Mouse (Mus musculus) heart, embryonic 15.5 days (tissue): ENCODE results near the gene Slc38a8. TPM values are rescaled to one million over a fixed set of nuclear protein-coding genes. Genes with fewer than 3 reads are reported as not detected.

Experiments
- ATAC-seq: fragments of 200-750 bp; cut with Nextera tagmentation; replicated peaks from 2 replicates; pipeline ENCODE4 v1.8.0; 2017; ENCODE audit warnings: low read depth, moderate TSS enrichment; ENCODE audit not compliant: insufficient number of reproducible peaks, insufficient read depth, low FRiP score
- H3K27ac ChIP-seq: fragments of 300-500 bp; sonication (generic); 2 replicates; pipeline ENCODE4 v1.5.1; 2015; ENCODE audit warnings: mild to moderate bottlenecking, inconsistent platforms
- H3K27me3 ChIP-seq: fragments of 300-500 bp; sonication (generic); 2 replicates; pipeline ENCODE4 v1.6.1; 2015; ENCODE audit warnings: inconsistent platforms
- H3K36me3 ChIP-seq: fragments of 300-500 bp; sonication (generic); 2 replicates; pipeline ENCODE4 v1.6.1; 2015; ENCODE audit warnings: mild to moderate bottlenecking, inconsistent platforms
- H3K4me1 ChIP-seq: fragments of 300-500 bp; sonication (generic); replicated peaks from 2 replicates; pipeline ENCODE4 v1.6.1; 2015; ENCODE audit warnings: inconsistent platforms
- H3K4me2 ChIP-seq: fragments of 300-500 bp; sonication (generic); 2 replicates; pipeline ENCODE4 v1.6.1; 2015; ENCODE audit warnings: inconsistent platforms, mild to moderate bottlenecking, moderate library complexity
- H3K4me3 ChIP-seq: fragments of 300-500 bp; sonication (generic); 2 replicates; pipeline ENCODE4 v1.5.1; 2015; ENCODE audit warnings: mild to moderate bottlenecking, inconsistent platforms
- H3K9ac ChIP-seq: fragments of 300-500 bp; sonication (generic); 2 replicates; pipeline ENCODE4 v1.6.1; 2015; ENCODE audit warnings: mild to moderate bottlenecking, inconsistent platforms
- H3K9me3 ChIP-seq: fragments of 300-500 bp; sonication (generic); replicated peaks from 2 replicates; pipeline ENCODE4 v1.6.1; 2016; ENCODE audit warnings: inconsistent platforms
- WGBS: fragments of 180-500 bp; shearing (Covaris S2); methylation state at CpG from one replicate; pipeline ENCODE4 v1.1.7; 2015; ENCODE audit warnings: mixed read lengths; 5-methylcytosine and 5-hydroxymethylcytosine counted together
- polyA plus RNA-seq: library from polyadenylated mRNA; unstranded; fragments of >200 nt; fragmentation: Nextera tagmentation; extraction: Ambion mirVana; gene quantifications from 2 replicates; pipeline ENCODE4 v1.2.1, GENCODE M21; 2015

Gene Slc38a8
- polyA plus RNA-seq, 1 experiment from 2014 or later = not detected

DNA sequence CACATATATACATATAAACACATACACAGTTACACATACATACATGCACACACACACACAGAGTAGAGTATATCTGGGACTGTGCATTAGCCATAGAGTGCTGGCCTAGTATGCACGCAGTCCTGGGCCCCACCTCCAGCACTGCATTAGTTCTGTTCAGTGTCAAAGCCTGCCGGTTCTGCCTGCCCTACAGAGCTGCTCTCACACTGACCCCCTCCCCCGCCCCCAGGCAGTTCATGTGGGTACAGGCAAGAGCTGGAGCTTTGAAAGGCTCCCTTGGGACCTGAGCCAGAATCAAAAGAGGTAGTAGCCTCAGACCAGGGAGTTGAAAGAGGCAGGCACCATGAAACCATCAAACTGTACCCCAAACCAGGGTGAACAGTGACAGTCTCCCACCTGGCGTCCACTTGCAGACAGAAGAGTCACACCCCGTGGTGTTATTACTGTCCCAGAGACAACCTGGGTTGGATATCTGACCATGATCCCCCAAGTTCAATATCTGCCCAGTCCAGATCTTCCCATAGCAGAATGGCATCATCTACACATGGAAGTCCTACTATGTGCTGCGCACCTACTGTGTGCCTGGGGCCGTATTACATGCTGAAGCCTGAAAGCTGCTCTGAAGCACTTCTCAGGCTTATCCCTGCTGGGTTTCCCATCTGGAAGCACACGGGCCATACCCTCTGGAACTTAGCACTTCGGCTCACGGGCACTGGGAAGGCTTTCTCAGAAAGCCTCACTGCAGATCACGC lies 17.2 kb downstream of the Slc38a8 start:
- Histone ChIP-seq H3K4me2 (no peak overlapping the region), H3K27ac (no peak overlapping the region), H3K27me3 (peaks cover 7% of the 10 kb centered on the region; the same call in 1 of the 2 replicates), H3K36me3 (no peaks in the 10 kb centered on the region), H3K4me3 (no peak overlapping the region), H3K9ac (no peak overlapping the region), H3K4me1 (no peaks in the 10 kb centered on the region), H3K9me3 (no peaks in the 10 kb centered on the region)
- WGBS = 79% methylated on average over 11 of the region's 11 CpGs
- ATAC-seq = no peak

DNA sequence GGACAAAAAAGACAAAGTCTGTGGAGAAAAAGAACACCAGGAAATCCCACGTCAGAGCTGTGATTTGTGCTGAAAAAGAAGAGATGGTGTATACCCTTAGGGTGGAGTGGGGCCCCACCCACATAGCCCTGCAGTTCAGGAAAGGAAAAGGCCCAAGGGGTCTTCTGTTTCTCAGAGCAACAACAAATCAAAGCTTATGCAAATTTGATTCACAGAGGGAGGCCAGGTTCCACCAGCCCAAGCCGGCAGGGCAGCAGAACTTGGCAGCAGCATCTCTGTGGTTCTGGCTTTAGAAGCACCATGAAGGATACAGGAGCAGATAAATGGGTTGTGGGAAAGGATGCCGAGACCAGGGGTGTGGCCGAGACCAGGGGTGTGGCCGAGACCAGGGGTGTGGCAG lies 22.8 kb downstream of the Slc38a8 start:
- H3K9ac ChIP-seq = no peak overlapping the region
- peaks cover 4% of the 10 kb centered on the region; the same call in 1 of the 2 replicates for H3K27me3 ChIP-seq
- H3K9me3 ChIP-seq = no peaks in the 10 kb centered on the region
- no peak for ATAC-seq
- H3K4me1 ChIP-seq = no peaks in the 10 kb centered on the region
- H3K27ac ChIP-seq = no peak overlapping the region
- no peak overlapping the region for H3K4me2 ChIP-seq
- no peak overlapping the region for H3K4me3 ChIP-seq
- no peaks in the 10 kb centered on the region for H3K36me3 ChIP-seq
- WGBS = 28% methylated on average over 5 of the region's 5 CpGs

DNA sequence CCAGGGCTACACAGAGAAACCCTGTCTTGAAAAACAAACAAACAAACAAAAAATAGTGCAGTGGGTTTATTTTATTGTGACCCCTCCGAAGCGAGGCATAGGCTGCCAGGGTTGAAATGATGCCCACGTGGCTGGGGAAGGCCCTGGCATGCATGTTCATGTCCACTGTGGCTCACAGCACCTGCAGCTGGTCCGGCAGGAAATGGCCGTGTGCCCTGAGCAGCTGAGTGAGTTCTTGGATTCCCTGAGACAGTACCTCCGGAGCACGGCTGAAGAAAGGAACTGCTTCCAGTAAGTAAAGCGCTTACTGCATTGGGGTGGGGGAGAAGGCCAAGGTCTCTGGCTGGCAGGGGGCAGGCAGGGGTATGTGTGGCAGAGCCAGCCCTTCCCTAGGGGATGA lies 33.4 kb downstream of the Slc38a8 start:
- Histone ChIP-seq H3K9me3 (no peaks in the 10 kb centered on the region), H3K27me3 (peaks cover 48% of the 10 kb centered on the region), H3K36me3 (no peaks in the 10 kb centered on the region), H3K4me1 (peaks cover 19% of the 10 kb centered on the region), H3K9ac (no peak overlapping the region), H3K27ac (no peak overlapping the region), H3K4me3 (no peak overlapping the region), H3K4me2 (no peak overlapping the region)
- 86% methylated on average over 8 of the region's 8 CpGs for WGBS
- ATAC-seq = no peak

DNA sequence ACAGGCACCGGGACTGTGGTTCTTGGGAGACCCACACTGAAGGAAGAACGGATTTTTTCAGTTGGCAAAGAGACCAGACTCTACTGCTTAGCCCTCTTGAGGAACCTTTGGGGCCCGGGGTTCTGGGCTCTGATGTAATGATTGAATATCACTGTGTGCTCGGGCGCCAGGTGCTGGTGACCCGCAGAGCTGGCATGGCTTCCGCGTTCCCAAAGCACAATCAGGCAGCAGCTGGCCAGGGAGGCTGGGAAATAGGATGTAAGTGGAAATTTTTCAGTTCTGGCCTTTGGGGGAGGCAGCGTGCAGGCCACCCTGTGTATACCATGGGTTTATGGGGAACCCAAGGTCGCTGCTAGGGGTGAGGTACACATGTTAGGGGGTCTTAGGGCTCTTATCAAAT lies 34.7 kb downstream of the Slc38a8 start:
- H3K36me3 ChIP-seq = no peaks in the 10 kb centered on the region
- ATAC-seq = no peak
- H3K9ac ChIP-seq = no peak overlapping the region
- H3K4me1 ChIP-seq = peaks cover 19% of the 10 kb centered on the region
- H3K27me3 ChIP-seq = peaks cover 43% of the 10 kb centered on the region
- 80% methylated on average over 10 of the region's 10 CpGs for WGBS
- H3K4me2 ChIP-seq = no peak overlapping the region
- no peak overlapping the region for H3K27ac ChIP-seq
- no peaks in the 10 kb centered on the region for H3K9me3 ChIP-seq
- no peak overlapping the region for H3K4me3 ChIP-seq

DNA sequence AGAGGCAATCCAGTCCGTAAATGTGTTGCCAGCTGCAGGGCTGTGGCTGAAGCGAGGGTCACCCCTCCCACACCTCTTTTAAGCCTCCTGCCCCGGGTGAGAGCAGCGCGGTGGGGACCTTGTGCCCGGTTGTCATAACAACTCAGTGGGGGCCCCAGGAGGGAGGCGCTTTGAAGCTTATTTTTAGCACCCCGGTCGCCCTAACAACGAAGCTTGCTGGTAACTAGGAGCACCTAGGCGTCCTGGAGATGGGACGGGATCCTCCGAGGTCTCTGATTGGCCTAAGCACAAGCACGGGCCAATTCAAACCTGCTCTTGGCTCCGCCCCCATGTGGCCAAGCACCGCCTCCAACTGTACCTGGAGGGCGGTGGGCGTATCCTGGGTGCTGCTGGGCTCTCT lies 35.4 kb downstream of the Slc38a8 start:
- WGBS = 2% methylated on average over 18 of the region's 18 CpGs
- peaks cover 43% of the 10 kb centered on the region for H3K27me3 ChIP-seq
- ATAC-seq = no peak
- H3K4me1 ChIP-seq = peaks cover 19% of the 10 kb centered on the region
- H3K27ac ChIP-seq = no peak overlapping the region
- no peak overlapping the region for H3K9ac ChIP-seq
- H3K4me2 ChIP-seq = peak overlapping the region; percentile 48
- no peaks in the 10 kb centered on the region for H3K9me3 ChIP-seq
- no peaks in the 10 kb centered on the region for H3K36me3 ChIP-seq
- H3K4me3 ChIP-seq = peak overlapping the region; percentile 11; the same call in 1 of the 2 replicates

DNA sequence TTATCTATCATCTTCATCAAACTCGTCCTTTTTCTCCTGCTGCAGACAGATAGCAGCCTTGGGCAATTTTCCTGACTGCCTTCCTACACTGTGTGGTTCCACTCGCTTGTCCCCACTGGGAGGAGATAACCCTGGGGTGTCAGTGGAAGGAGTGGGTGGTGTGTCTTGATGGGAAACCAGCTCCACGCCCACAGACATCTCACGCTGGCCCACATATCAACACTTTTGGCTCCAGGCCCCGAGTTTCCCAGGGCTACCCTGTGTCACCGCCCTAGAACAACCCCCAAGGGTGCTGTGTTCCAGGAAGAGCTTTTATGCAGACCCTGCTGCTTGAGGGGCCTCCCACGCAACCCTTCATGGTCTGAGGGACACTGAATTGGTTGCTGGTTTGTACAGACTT lies 37.8 kb downstream of the Slc38a8 start:
- ATAC-seq = no peak
- no peak overlapping the region for H3K4me3 ChIP-seq

DNA sequence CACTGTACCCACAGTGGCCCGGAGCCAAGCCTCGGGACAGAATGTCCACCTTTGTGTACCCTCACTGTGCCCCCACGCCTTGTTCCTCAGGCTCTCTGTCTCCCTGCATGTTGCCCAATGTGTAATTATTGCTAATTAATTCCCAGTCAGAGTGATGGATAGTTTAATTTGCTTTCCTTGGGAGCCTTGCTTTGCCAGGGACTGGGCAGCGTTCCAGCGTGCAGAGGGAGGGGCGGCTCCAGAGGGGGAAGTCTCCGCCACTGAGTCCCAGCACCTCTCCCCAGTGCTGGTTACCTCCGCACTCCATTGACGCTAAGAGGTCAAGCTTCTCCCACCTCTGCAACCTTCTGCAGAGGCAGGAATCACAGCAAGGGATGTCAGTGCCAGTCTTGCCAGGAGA lies 40.1 kb downstream of the Slc38a8 start:
- 68% methylated on average over 9 of the region's 9 CpGs for WGBS
- H3K4me1 ChIP-seq = peaks cover 27% of the 10 kb centered on the region

More for the DNA sequence above, 37.8 kb downstream of the Slc38a8 start:
- Histone ChIP-seq H3K27ac (no peak overlapping the region), H3K36me3 (no peaks in the 10 kb centered on the region), H3K4me2 (no peak overlapping the region), H3K4me1 (peaks cover 26% of the 10 kb centered on the region), H3K27me3 (peaks cover 53% of the 10 kb centered on the region), H3K9me3 (no peaks in the 10 kb centered on the region), H3K9ac (no peak overlapping the region)
- 43% methylated on average over 7 of the region's 7 CpGs for WGBS

DNA sequence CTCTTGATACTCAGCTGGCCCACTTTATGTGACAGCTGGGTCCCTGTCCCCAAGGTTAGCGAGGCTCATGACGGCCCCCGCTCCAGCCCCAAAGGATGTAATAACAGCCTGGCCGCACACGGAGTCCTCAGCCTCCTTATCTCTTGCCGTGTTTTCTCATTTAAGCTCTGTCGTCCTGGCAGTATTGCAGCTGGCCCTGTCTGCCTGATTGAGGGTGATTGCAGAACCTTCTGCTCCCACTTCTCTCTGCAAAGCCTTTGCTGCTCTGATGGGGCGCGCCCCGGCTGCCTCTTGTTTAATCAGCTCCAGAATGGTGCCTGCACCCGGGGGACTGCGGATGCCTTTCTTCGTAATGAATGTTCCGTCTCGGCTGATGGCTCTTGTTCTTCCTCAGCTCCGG lies 41.8 kb downstream of the Slc38a8 start:
- Histone ChIP-seq H3K4me2 (peak overlapping the region; percentile 46), H3K9ac (0 out of 2 replicates have a peak overlapping the region, but pooled peaks have one; percentile 24), H3K9me3 (no peaks in the 10 kb centered on the region), H3K4me1 (peaks cover 20% of the 10 kb centered on the region), H3K36me3 (no peaks in the 10 kb centered on the region), H3K27ac (no peak overlapping the region), H3K4me3 (peak overlapping the region; percentile 13; the same call in 1 of the 2 replicates), H3K27me3 (peaks cover 28% of the 10 kb centered on the region)
- no peak for ATAC-seq
- 19% methylated on average over 16 of the region's 16 CpGs for WGBS

More for the DNA sequence above, 40.1 kb downstream of the Slc38a8 start:
- no peaks in the 10 kb centered on the region for H3K9me3 ChIP-seq
- no peak overlapping the region for H3K27ac ChIP-seq
- peaks cover 44% of the 10 kb centered on the region for H3K27me3 ChIP-seq
- H3K4me2 ChIP-seq = no peak overlapping the region
- H3K9ac ChIP-seq = no peak overlapping the region
- H3K4me3 ChIP-seq = no peak overlapping the region
- ATAC-seq = no peak
- no peaks in the 10 kb centered on the region for H3K36me3 ChIP-seq

DNA sequence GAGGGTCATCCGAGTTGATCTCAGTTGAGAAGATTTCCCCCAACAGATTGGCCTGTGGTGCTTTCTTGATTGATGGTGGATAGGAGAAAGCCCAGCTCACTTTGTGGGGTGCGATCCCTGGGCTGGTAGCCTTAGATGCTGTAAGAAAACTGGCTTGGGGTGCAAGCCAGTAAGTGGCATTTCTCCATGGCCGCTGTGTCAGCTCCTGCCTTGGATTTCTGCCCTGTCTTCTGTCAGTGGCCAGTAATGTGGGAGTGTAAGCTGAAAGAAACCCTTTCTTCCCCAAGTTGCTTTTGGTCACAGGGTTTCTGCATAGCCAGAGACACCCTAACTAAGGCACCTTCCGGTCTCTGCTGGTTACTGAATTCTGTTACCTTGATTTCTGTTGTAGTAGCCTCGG lies 45.5 kb downstream of the Slc38a8 start:
- Histone ChIP-seq H3K27me3 (peaks cover 23% of the 10 kb centered on the region), H3K9ac (no peak overlapping the region), H3K4me3 (no peak overlapping the region), H3K9me3 (no peaks in the 10 kb centered on the region), H3K4me1 (peaks cover 17% of the 10 kb centered on the region), H3K27ac (no peak overlapping the region), H3K4me2 (no peak overlapping the region), H3K36me3 (no peaks in the 10 kb centered on the region)
- WGBS = 75% methylated on average over 5 of the region's 5 CpGs
- no peak for ATAC-seq

DNA sequence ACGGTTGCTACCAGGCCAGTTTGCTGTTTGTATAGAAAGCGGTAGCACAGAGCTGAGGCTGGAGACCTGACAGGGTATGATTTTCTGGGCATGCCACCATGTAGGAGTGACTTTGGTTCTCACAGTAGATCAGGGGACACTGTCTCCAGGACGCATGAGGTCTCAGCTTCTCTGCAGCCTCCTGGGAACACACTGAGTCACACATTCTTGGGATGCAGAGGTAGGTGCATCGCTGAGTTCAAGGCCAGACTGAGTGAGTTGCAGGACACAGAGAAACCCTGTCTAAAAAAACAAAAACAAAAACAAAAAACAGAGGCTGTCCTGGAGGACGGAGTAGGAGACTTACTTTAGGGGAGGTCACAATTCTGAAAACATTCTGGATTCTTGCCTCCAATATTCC lies 48.6 kb downstream of the Slc38a8 start:
- H3K9me3 ChIP-seq = no peaks in the 10 kb centered on the region
- peaks cover 42% of the 10 kb centered on the region for H3K27me3 ChIP-seq
- H3K4me2 ChIP-seq = no peak overlapping the region
- H3K9ac ChIP-seq = no peak overlapping the region
- H3K4me1 ChIP-seq = peaks cover 11% of the 10 kb centered on the region
- no peaks in the 10 kb centered on the region for H3K36me3 ChIP-seq
- ATAC-seq = no peak
- no peak overlapping the region for H3K27ac ChIP-seq
- no peak overlapping the region for H3K4me3 ChIP-seq
- 76% methylated on average over 5 of the region's 5 CpGs for WGBS

DNA sequence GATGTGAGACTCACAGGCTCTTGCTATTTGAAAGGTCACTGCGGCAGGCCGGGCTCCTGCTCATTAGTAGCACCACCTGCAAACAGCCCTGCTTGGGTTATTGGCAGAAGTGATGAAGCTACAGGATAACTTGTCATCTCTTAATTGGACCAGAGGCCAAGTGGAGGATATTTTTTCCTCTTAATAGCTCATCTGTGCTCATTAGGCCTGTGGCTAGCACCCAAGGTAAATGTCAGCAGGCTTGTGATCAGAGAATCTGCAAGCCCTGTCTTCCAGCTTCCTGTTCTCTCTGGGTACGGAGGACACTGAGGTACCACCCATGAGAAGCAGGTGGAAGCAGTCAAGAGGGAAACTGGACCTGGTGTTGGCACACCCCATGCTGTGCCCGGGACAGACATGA lies 50.4 kb downstream of the Slc38a8 start:
- Histone ChIP-seq H3K4me3 (no peak overlapping the region), H3K36me3 (no peaks in the 10 kb centered on the region), H3K4me1 (peaks cover 23% of the 10 kb centered on the region), H3K27me3 (peaks cover 59% of the 10 kb centered on the region), H3K9ac (no peak overlapping the region), H3K9me3 (no peaks in the 10 kb centered on the region), H3K4me2 (no peak overlapping the region), H3K27ac (no peak overlapping the region)
- ATAC-seq = no peak
- WGBS = 94% methylated on average over 4 of the region's 4 CpGs

DNA sequence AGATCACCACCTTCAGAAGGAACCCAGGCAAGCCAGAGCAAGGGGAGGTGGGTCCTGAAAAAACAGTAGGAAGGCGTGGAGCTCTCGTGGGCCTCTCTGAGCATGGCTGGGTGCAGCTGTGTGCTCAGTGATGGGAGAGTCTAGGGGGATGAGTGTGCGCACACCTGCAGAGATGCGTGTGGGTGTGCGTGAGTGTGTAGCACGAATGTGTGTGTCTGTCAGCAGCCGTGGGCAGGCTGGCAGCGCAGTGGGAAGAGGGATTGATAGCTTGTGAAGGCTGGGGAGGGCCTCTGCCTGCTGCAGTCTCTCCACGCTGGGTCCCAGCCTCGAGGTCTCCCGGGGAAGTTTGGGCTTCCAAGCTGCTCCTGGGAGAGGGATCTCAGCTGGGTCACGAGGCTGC lies 51.9 kb downstream of the Slc38a8 start:
- 70% methylated on average over 12 of the region's 12 CpGs for WGBS

More for the DNA sequence above, 51.9 kb downstream of the Slc38a8 start:
- Histone ChIP-seq H3K27me3 (peaks cover 74% of the 10 kb centered on the region), H3K9ac (no peak overlapping the region), H3K36me3 (no peaks in the 10 kb centered on the region), H3K4me3 (no peak overlapping the region), H3K9me3 (no peaks in the 10 kb centered on the region), H3K4me1 (peaks cover 15% of the 10 kb centered on the region), H3K4me2 (no peak overlapping the region), H3K27ac (no peak overlapping the region)
- ATAC-seq = no peak
